Mouse (Mus musculus): ENCODE data around the gene Mybpc1.

GRCm38 (mm10) chr10:88505256-88505655 is 99.7 kb downstream of the Mybpc1 start:
- TF ChIP-seq POLR2A (IDR thresholded peaks at IDR 0.05; ENCODE audit: insufficient read depth, low read depth, low read length): no peak
- no peak for TF ChIP-seq CTCF (IDR thresholded peaks at IDR 0.05; ENCODE audit: insufficient read depth, low read depth, low read length)

All from olfactory bulb, adult 2 months (tissue).